Mouse (Mus musculus) gastrocnemius, adult 2 months (tissue): Measurements from ENCODE around the gene Iffo2. TPM values are rescaled to one million over a fixed set of nuclear protein-coding genes. Genes with fewer than 3 reads are reported as not detected.
"Not testable (repeated sequence)": the region's sequence is repeated elsewhere in the genome, so short reads cannot be mapped to it uniquely, and the experiment has no call there.

Source experiments
- DNase-seq: peaks from one replicate; pipeline ENCODE4 v3.0.0; 2022
- H3K27ac ChIP-seq: fragments of 200-600 bp; 2 replicates; pipeline ENCODE4 v1.8.1; 2022; ENCODE audit warnings: mild to moderate bottlenecking
- H3K4me3 ChIP-seq: fragments of 200-600 bp; 2 replicates; pipeline ENCODE4 v1.8.1; 2022; ENCODE audit warnings: mild to moderate bottlenecking, moderate library complexity
- CTCF ChIP-seq: fragments of 200-600 bp; IDR thresholded peaks from 2 replicates; pipeline ENCODE4 v1.8.1; 2022; ENCODE audit warnings: antibody characterized with exemption, mild to moderate bottlenecking, moderate library complexity
- intact Hi-C: fragments of 180-260 bp; cut with DNase I; formaldehyde crosslinking; loops from one replicate; pipeline ENCODE4 v1.15.1; 2025
- long read RNA-seq, 2 experiments: library from polyadenylated mRNA; stranded (forward); transcript quantifications; one replicate each; pipeline ENCODE4 v2.0.0; 2021
- total RNA-seq, 2 experiments: library from RNA; stranded (reverse); gene quantifications; 2 replicates each; pipeline ENCODE4 v1.2.3; 2021

Iffo2 gene
- total RNA-seq = 1 to 10 TPM; 2.1 to 2.5 TPM
- long read RNA-seq, experiment 1 = 0 reads
- long read RNA-seq, experiment 2, full-length matches to known transcripts = 2 of 2 reads
- long read RNA-seq, experiment 2, partial matches to known transcripts = 0 of 2 reads
- long read RNA-seq, experiment 2, other reads (novel, unspliced or antisense) = 0 of 2 reads

DNA sequence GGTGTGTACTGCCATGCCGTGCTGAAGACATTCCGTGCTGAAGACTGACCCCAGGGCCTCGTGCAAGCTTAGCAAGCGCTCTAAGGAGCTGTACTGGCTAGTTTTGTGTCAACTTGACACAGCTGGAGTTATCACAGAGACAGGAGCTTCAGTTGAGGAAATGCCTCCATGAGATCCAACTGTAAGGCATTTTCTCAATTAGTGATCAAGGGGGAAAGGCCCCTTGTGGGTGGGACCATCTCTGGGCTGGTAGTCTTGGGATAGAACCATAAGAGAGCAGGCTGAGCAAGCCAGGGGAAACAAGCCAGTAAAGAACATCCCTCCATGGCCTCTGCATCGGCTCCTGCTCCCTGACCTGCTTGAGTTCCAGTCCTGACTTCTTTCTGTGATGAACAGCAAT lies at the start of gene Iffo2:
TSS of gene Iffo2 (plus strand) at position 301 of the 400 bp plus-strand sequence.
- H3K27ac ChIP-seq, H3K4me3 ChIP-seq, DNase-seq, intact Hi-C loops: not testable (repeated sequence)

DNA sequence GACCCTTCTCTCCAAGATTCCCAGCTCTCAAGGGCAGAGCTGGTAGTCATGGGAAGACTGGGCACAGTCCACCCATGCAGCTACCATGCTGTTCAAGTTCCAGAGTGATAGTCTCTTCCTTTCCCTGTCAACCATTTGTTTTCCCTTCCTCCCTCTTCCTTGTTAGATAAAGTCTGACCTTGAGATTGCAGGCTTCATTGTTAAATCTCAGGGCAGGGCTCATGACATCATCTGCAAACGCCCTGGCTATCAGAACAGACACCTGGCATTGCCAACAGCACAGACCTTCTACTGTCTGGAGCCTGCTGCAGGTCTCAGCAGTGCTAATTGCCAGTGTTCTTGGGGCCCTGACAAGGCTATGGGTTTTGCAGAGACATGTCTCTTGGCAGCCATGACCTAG lies 48.9 kb upstream of the Iffo2 start:
- Histone ChIP-seq H3K4me3 (no peak overlapping the region), H3K27ac (no peak overlapping the region)
- DNase-seq = no peak
- TF ChIP-seq CTCF = no peak
- intact Hi-C loops = no loop called here

DNA sequence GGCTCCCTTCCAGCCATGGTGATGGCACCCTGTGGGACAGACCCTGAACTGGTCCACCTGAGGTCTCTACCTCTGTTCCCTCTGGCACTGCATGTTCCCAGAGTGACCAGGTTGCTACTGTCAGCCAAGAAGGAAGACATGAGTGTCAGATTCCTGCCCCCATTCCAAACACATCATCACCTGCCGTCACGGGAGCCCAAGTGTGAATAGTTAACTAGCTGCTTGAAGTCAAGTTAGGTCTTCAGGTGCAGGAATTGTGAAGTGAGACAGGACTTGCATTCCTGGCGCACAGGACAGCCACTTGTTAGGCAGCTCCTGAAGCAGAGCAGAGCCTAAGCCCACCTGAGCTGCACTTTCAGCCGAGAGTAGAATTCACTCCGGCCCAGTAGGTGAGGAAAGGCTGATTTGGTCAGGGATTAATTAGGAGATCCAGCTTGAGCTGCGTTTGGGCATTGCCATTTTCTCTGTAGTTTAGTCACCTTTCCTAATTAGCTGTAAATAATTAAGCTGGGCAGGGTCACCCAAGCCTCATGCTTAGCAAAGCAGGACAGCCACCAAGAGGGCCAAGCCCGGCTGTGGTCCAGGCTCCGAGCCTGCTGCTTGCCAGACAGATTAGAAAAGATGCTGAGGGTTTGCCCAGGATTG lies 46.8 kb upstream of the Iffo2 start:
- H3K27ac ChIP-seq = no peak overlapping the region
- no peak for DNase-seq
- no peak for TF ChIP-seq CTCF
- intact Hi-C loops = no loop called here
- no peak overlapping the region for H3K4me3 ChIP-seq

DNA sequence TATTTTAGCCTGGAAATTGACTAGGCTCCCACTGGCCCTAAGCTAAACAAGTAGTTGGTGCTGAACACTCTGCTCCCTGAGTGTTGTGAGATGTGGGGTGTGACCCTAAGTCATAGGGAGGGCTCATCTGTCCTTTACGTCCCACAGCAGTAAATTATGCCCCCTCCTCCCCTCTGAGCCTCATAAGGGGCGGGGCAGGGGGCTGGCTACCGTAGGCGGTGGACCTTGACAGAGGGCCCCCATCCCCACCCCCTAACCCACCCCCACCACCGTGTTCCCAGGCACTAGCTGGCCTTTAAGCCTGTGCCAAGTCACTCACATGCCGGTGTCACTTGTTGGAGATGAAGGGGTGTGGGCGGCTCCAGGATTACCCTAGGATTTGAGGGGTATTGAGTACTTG lies 45.9 kb upstream of the Iffo2 start:
- TF ChIP-seq CTCF = no peak
- no peak overlapping the region for H3K4me3 ChIP-seq
- DNase-seq = no peak
- H3K27ac ChIP-seq = no peak overlapping the region
- intact Hi-C loops = no loop called here

DNA sequence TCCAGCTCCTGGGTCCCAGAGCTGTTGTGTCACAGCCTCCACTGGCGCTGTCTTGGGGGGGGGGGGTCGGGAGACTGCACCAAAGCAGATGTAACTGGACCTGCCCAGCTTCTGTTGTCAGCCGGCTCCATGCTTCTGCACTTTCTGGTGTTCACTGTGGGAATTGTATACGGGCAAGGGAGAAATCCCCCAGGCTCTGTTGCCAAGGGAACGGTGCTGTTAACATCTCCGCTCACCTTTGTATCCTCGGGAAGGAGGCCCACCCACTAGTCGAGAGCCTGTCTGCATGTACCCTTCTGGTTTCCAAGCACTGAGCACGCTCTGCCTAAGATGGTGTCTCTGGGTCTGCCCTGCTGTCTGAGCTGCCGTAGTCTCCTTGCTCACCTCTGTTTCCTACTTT lies 43.3 kb upstream of the Iffo2 start:
- intact Hi-C loops = no loop called here
- Histone ChIP-seq H3K27ac (no peak overlapping the region), H3K4me3 (no peak overlapping the region)
- DNase-seq = no peak
- no peak for TF ChIP-seq CTCF

DNA sequence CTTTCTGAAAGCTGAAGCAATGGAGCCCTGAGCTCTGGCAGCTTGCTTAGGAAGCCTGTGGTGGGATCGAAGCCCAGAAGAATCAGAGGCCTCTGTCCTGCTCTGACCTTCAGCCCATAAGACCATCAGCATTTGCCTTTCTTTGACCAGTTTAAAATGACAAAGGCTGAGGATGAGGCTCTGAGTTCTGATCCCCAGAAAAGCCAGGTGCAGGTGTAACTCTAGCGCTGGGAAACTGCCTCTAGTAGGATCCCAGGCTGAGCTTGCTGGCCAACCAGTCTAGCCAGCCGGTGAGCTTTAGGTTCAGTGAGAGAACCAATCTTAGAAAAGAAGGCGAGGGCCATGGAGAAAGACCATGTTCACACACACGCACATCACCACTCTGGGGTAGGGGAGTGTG lies 42.0 kb upstream of the Iffo2 start:
- no peak for TF ChIP-seq CTCF
- intact Hi-C loops = no loop called here
- Histone ChIP-seq H3K4me3 (no peak overlapping the region), H3K27ac (no peak overlapping the region; the same call in 1 of the 2 replicates)
- DNase-seq = no peak

DNA sequence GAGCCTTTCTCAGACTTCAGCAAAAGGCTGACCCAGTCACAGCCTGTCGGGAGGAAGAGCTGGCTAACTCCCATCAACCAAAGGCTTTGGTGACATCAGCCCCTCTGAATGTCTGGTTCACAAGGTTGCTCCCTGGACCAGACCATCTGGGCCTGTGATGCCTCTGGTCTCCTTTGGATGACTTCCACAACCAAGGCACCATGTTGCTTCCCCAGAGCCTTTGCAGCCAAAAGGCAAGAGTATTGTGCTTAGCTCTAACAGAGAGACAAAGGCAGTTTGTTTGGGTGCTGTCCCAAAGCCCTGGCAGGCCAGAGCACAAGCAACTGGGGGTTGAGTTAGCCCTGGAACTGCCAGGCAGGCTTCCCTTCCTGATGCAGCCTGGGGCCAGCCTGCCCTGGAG lies 40.4 kb upstream of the Iffo2 start:
- DNase-seq = no peak
- TF ChIP-seq CTCF = no peak
- Histone ChIP-seq H3K4me3 (no peak overlapping the region), H3K27ac (peak overlapping the region; percentile 73)
- intact Hi-C loops = loop anchor here (5.0 kb wide), 1 partner anchor 82 kb away; no protein-coding TSS in a partner anchor

DNA sequence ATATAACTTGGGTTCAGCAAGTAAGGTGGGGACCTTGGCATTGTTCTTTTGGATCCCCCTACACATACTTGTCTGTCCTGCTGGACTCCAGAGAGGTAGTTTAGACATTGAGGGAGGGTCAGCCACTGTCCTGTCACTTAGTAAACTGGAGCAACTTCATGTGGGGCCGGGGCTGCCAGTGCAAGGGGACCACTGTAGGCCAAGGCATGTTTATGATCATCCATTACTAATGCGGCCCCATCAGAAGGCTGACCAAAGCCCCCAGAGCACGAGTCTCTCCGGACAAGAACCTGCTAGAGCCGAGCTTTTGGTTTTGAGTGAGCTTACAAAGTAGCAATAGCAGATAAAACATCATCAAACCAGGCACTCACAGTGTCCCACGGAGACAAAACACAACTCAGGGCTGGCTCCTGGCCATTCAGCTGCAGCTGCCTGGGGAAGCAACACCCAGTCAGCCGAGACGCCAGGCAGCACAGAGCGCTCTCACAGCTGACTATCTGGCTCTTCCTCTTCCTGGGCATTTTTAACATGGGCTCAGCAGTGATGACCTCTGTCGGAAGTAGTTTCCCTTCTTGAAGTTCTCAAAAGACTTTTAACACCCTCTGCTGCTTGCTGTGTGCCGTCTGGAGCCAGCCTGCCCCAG lies 39.8 kb upstream of the Iffo2 start:
- intact Hi-C loops = loop anchor here (5.0 kb wide), 1 partner anchor 82 kb away; no protein-coding TSS in a partner anchor
- TF ChIP-seq CTCF = no peak
- H3K4me3 ChIP-seq = no peak overlapping the region
- peak overlapping the region; percentile 73 for H3K27ac ChIP-seq
- peak; percentile 88 for DNase-seq

DNA sequence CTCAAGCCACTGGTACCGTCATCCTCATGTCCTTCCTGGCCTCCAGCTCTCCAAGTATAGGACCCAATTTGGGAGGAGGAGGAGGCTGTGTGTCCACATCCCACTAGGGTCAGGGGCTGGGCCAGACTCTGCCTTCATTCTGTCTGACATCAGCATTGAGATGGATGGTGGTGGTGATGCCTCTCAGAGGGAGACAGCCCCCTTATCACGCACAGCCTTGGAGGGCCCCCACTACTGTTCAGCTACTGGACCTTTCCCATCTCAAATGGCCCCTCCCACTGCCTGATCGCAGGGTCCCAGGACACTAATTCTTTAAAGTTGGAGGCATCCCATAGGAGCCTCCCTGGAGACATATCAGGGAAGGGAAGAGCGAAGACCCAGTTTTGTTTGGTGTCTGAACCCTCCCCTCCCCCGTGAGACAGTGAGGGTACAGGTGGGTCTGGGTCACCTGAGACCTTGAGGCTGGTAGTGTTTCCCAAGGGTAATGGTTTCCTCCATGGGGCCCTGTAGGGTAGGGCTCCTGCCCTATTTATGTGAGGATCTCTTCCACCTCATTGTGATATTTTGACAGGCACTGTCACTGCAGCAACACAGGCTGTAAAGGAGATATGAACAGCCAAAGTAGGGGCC lies 38.7 kb upstream of the Iffo2 start:
- Histone ChIP-seq H3K27ac (peak overlapping the region; percentile 73), H3K4me3 (no peak overlapping the region)
- intact Hi-C loops = loop anchor here (5.0 kb wide), 1 partner anchor 81 kb away; no protein-coding TSS in a partner anchor
- TF ChIP-seq CTCF = no peak
- no peak for DNase-seq

DNA sequence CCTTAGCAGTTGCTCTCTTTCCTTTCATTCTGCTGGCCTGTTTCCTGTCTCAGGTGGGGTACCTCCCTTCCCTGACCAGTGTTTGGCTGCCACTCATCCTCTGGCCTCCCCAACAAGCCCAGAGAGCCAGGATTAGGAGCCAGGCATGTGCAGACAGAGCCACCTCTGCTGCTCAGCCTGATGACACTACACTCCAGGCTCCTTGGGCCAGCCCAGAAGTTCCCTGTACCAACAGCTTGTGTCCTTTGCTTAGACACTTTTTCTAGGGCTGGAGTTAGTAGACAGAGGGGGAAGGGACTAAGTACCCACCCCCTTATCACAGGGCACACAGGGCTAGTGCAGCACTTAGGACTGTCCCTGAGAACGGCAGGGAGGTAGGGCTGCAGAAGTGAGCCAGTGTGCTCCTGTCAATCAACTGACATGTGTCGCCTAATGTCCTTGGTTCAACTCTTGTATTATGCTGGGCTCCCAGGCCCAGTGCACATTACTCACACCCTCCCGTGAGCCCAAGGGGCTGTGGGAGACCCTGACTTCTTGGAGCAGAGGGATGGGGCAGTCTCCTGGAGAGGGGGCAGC lies 38.0 kb upstream of the Iffo2 start:
- intact Hi-C loops = loop anchor here (5.0 kb wide), 1 partner anchor 80 kb away; no protein-coding TSS in a partner anchor
- peak overlapping the region; percentile 73 for H3K27ac ChIP-seq
- DNase-seq = no peak
- no peak overlapping the region for H3K4me3 ChIP-seq
- no peak for TF ChIP-seq CTCF

DNA sequence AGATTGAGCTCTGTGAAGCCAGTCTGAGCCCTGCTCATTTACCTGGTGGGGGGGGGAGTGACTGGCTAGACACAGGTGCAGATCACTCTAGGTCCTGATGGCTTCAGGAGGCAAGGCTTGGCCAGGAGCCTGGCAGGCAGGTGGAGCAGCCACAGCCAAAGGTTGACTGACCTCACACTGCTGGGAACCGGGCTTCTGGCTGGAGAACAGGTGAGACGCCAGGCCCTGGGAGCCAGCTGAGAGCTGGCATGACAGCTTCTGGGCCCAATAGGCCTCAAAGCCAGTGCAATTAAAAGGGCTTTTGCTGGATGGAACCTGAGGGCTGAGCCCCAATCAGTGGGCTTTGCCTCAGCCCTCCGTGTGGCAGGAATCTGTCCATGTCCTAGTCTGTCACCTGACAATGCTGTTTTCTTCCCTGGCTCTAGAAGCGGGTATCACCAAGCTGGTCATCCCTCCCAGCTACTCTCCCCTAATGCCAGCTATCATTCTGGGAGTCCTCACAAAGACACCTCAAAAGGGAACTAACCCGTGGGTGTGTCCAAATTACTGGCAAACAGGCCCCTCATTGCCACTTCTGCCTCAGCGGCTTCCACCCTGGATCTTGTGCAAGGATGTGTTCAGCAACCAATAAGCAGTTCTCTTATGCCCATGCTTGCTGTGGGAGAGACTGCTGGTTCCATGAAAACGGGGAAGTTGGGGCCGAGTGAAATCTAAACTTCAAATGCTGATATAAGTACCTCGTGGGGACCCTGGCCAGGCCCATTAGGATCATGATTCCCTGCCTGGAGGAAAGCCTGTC lies 36.9 kb upstream of the Iffo2 start:
- intact Hi-C loops = loop anchor here (5.0 kb wide), 1 partner anchor 79 kb away; no protein-coding TSS in a partner anchor
- H3K4me3 ChIP-seq = no peak overlapping the region
- DNase-seq = peak; percentile 54
- TF ChIP-seq CTCF = no peak; the same call in 1 of the 2 replicates
- peak overlapping the region; percentile 73 for H3K27ac ChIP-seq

DNA sequence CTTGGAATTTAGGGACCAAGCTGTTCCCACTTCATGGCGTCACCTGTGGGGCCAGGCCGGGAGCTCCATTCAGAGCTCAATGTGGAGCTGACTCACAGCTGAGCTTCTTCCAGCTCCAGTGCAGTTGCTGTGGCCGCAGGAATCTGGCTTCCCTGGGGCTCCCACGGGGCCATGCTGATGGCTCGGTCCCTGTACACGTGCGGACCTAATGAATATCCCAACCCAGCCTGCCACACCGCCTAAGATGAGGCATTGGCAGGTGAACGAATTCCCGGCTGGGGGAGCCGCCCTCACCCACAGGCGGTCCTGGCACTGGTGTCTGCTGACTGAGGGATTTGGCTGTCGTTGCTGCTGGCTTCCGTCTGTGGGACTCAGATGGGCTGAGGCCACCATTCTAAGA lies 29.5 kb upstream of the Iffo2 start:
- H3K4me3 ChIP-seq = peak overlapping the region; percentile 33; the same call in 1 of the 2 replicates
- intact Hi-C loops = loop anchor here (5.0 kb wide), 1 partner anchor 51 kb away; no protein-coding TSS in a partner anchor
- TF ChIP-seq CTCF = no peak
- peak overlapping the region; percentile 31; the same call in 1 of the 2 replicates for H3K27ac ChIP-seq
- peak; percentile 82 for DNase-seq
